ENCODE assay signal across 9 mouse cellular contexts in the genomic region with DNA sequence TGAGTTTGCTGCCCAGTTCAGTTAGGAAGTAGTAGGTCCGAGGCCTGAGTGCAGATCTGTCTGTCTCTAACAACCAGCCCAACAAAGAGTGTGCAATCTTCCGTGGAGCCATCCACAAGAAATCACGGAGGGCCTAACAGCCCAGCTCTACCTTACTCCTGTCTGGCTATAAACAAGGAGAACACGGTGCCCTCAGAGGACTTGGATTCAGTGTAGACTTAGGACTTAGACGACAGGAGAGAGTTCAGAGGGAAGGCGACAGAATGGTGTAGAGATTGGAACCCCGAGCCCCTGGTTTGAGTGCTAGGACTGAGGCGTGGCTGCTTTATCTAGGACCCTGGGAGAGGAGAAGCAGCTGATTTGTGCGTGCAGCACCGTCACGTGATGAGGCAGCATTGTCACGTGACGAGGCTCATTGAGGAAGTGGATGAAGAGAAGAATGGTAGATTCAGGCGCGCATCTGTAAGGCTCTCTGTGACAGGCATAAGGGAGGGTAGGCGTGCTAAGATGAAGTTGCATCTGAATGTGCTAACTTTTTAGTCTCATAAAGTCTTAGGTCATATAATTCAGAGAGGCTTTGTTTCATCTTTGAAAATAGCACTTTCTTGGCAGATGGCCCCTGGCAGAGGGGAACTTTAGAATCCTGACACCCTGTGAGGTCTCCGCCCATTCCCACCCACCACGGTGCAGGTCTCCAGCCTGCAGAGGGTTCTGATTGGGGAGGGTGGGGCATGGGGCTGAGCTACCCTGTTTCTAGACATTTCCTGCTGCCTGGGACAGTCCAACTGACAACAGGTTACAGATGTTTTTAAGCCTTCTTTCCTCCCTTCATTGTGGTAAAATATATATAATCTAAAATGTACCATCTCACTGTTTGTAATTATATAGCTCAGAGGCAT. TPM values are rescaled to one million over a fixed set of nuclear protein-coding genes. Genes with fewer than 3 reads are reported as not detected.
DNase-seq lines count a peak whose midpoint lies in the region; ATAC-seq lines count a peak whose summit lies in the region.
"Had no signal": no experiment of that assay in that cellular context is flagged by ENCODE, and none has a peak within 500 bp of the region (broad histone marks: within the 10 kb centered on the region; RNA-seq: fewer than 3 reads in every experiment).

No protein-coding gene starts in this region.

- H3K9me3 ChIP-seq in erythroblast, embryonic 14.5 days (ENCODE audit: control insufficient read depth, low read length): 0 out of 2 replicates have a peak, but pooled peaks cover under 1% of the 10 kb centered on the region
- no peaks in the 10 kb centered on the region for H3K9me3 ChIP-seq in forebrain, embryonic 10.5 days

- peak overlapping the region; percentile 22 for H3K4me3 ChIP-seq in erythroblast, embryonic 14.5 days (replicated peaks)
- no peak overlapping the region for H3K4me3 ChIP-seq in forebrain, embryonic 10.5 days

- no peak overlapping the region for H3K27ac ChIP-seq in forebrain, embryonic 10.5 days

- H3K36me3 ChIP-seq in erythroblast, embryonic 14.5 days (ENCODE audit: control insufficient read depth): no peaks in the 10 kb centered on the region
- H3K36me3 ChIP-seq in forebrain, embryonic 10.5 days (replicated peaks): no peaks in the 10 kb centered on the region

- 76% methylated on average over 18 of the region's 18 CpGs for WGBS in forebrain, embryonic 10.5 days

- H3K27me3 ChIP-seq in erythroblast, embryonic 14.5 days (ENCODE audit: control insufficient read depth): no peaks in the 10 kb centered on the region
- H3K27me3 ChIP-seq in forebrain, embryonic 10.5 days (ENCODE audit: poor library complexity, severe bottlenecking): no peaks in the 10 kb centered on the region

- peak; percentile 49 for ATAC-seq in megakaryocyte progenitor cell, adult 5-6 weeks (replicated peaks; ENCODE audit: poor library complexity)

- peak; percentile 31 for DNase-seq in embryo, embryonic 10 days (ENCODE audit: low spot score)
- DNase-seq in embryo, embryonic 9.5 days (ENCODE audit: extremely low spot score): no peak
- DNase-seq in CD4-positive helper T cell, adult 2 months (ENCODE audit: low read depth, low spot score): peak; percentile 41
- no peak for DNase-seq in urinary bladder, postnatal 25 days (ENCODE audit: low spot score)
- DNase-seq in forebrain, embryonic 10.5 days (ENCODE audit: extremely low spot score, low spot score): no peak
- DNase-seq in urinary bladder, postnatal 10 days (ENCODE audit: low spot score): no peak
- DNase-seq: layer of hippocampus, postnatal 36 days had no signal

- peaks cover 34% of the 10 kb centered on the region for H3K4me1 ChIP-seq in erythroblast, embryonic 14.5 days (ENCODE audit: control insufficient read depth)
- H3K4me1 ChIP-seq in forebrain, embryonic 10.5 days: peaks cover 17% of the 10 kb centered on the region

RNA-seq across cellular contexts. Expression of a gene that starts 59.1 kb away (rescaled TPM):
- polyA plus RNA-seq in erythroblast, embryonic 14.5 days (2012): 0.05 and 0.32 TPM in 2 replicates
- 23.0 and 26.2 TPM in 2 replicates for total RNA-seq in megakaryocyte progenitor cell, adult 5-6 weeks (2015)
- 22.7 and 25.4 TPM in 2 replicates for total RNA-seq in megakaryocyte progenitor cell, adult 5-6 weeks (2017)
- polyA plus RNA-seq in forebrain, embryonic 10.5 days (2016; fragmentation: Nextera tagmentation; extraction: Ambion mirVana): 32.4 and 35.0 TPM in 2 replicates

Comparison
In these comparisons a context has a peak if more than half of its experiments do, and no peak if none do; other contexts are left out.
1. DNase-seq: peak in embryo, embryonic 10 days (single experiment) and CD4-positive helper T cell, adult 2 months (single experiment); none in embryo, embryonic 9.5 days (single experiment), urinary bladder, postnatal 25 days (single experiment), forebrain, embryonic 10.5 days (single experiment) and urinary bladder, postnatal 10 days (single experiment).
2. RNA of a gene that starts 59.1 kb away (polyA plus RNA-seq): 32.4 to 35.0 TPM in forebrain, embryonic 10.5 days; 0.05 to 0.32 TPM in erythroblast, embryonic 14.5 days; every median in the first group is over 10 times any median in the second.